Mouse (Mus musculus): ENCODE results near the gene Zzef1.

DNA sequence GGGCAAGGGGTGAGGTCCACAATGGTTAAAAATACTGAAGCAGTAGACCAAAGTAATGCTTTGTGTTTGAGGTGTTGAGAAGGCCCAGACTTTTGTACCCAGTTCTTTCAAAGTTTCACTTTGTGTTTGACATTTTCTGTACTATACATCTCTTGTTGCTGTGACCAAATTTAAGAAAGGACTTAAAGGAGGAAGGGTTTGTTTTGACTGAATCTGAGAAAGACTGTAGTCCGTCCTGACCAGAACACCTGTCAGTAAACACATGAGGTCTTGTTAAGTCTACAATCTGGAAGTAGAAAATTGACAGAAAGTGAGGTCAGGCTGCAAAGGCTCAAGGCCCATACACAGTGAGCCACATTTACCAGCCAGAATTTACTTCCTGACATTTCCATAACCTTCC, 20.8 kb downstream of the Zzef1 start:
- no peak for TF ChIP-seq POLR2A (IDR thresholded peaks at IDR 0.05; ENCODE audit: low read depth, low read length)
- no peak for TF ChIP-seq CTCF (conservative IDR thresholded peaks at IDR 0.05; ENCODE audit: insufficient read depth, insufficient read length, low read depth, low read length)
